Mouse (Mus musculus): ENCODE measurements around the gene Tnfrsf22.

The Tnfrsf22 gene

DNA sequence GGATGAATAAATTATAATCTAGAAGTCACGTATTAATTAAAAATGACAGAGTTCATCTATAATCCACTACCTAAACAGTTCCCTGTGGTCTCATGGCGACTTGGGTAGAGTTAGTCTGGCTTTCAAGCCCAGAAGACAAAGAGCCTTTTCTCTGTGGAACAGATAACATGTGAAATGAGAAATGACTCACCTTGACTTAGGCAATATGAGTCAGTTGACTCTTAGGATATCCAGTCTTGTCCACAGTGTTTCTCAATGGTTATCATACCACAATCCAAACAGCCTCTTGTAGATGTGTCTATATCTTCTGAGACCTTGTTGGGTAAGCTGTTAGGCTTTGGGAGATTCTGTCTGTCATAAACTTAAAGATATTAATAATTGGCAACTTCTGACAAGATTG is 18.0 kb downstream of the Tnfrsf22 start:
- DNase-seq (ENCODE audit: low spot score): no peak

DNA sequence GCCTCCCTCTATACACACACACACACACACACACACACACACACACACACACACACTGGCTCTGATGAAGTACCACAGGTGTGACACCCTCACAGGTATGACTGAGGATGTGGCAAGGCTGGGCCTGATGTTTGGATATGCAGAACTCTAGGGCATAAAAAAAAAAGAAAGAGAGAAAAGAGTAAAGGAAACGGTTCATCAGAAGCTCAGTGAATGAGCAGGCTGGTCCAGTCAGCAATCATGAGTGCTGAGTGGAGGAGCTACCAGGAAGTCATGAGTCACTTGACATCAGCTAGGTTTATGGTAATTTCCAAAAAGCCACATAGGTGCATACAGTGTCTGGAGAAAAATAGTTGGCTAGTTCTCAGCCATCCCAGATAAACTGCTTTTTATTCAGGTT is 20.0 kb downstream of the Tnfrsf22 start:
- DNase-seq (ENCODE audit: low spot score): no peak

DNA sequence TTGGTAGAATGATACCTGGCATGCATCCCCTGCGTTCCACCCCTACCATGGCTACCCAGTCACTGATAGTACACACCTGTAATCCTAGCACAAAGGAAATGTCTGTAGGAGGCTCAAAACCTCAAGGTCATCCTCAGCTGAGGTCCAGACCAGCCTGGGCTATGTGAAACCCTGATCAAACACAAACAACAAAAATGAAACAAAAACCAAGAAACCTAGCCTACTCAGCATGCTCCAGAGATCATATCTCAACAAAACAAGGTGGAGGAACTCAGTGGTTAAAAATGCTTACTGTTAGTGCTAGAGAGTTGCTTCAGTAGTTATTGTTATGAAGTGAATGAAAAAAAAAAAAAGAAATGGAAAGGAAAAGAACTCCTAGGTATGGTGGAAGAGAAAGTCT is 20.9 kb downstream of the Tnfrsf22 start, which contains the start of gene Tnfrsf26:
Tnfrsf26 (minus strand) TSS at position 183 of the 400 bp plus-strand sequence.
- DNase-seq (ENCODE audit: low spot score): no peak

DNA sequence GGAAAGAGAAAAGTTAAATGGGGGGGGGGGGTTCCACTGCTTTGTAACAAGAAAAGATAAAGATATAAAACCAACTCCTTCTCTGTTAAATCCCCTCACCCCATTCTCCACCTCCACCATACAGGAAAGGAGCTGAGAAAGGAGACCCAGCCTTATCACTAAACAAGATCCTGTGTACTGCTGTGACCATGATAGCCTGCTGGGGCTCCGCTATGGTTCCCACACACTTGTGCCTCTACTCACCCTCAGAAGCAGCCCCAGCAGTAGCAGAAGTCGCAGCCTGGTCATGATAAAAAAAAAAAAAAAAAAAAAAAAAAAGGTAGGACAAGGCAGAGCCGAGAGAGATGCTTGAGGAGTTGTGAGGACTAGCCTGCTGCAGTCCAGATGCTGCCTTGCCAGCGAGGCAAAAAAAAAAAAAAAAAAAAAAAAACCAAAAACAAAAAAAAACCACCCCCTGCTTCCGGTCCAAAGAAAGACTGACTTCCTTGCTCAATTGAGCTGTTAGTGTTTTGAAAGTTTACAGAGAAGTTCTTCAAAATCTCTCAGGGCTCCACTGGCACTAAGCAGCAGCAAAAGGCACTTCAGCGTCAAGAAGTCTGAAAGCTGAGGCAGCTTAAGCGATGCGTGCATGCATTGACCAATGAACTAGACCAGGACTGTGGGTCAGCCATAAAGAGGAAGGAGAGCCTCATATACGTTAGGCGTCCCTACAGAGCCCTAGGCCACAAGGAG is 21.7 kb downstream of the Tnfrsf22 start:
- DNase-seq (ENCODE audit: low spot score): no peak

DNA sequence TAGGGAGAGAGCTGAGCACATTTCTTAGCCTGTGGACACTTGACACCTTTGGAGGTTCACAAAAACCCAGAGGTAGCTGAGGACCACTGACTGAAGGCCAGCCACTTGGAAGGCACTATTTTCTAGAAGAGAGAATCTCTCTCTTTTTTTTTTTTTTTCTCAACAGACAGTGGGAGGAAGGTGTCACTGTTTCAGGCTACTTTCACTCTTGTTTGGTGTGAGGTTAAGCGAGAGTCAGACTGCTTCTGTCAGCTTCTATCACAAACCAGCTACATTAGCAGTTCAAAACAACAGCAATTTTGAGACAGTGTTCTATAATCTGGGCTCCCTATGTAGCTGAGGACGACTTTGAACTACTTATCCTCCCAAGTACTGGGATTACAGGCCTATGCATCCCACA is 23.3 kb downstream of the Tnfrsf22 start:
- DNase-seq (ENCODE audit: low spot score): no peak

DNA sequence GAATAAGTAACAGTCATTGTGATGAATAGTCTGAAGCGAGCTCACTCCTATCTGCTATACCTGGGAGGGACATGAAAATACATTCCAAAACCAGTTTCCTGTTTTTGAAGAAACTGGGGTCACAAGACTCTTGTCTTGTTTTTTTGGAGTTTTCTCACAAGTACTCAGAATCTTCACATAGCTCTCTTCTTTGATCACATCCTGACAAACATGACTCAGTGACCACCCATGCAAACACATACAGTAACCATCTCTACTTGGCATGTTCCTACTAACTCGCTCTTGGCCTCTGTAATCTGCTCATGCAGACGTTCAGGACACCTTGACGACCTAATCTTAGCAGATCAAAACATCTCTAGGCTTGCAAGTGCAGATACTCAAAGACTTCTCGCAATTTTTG is 24.3 kb downstream of the Tnfrsf22 start:
- no peak for DNase-seq (ENCODE audit: low spot score)

- no peak for DNase-seq (ENCODE audit: low spot score)
Measured at GRCm38 (mm10) chr7:143624561-143624960, 24.9 kb downstream of the Tnfrsf22 start.

- DNase-seq (ENCODE audit: low spot score): no peak
Measured at GRCm38 (mm10) chr7:143620951-143621350, 28.5 kb downstream of the Tnfrsf22 start.

- DNase-seq (ENCODE audit: low spot score): no peak
Measured at GRCm38 (mm10) chr7:143614404-143615135, 34.9 kb downstream of the Tnfrsf22 start.

- no peak for DNase-seq (ENCODE audit: low spot score)
Measured at GRCm38 (mm10) chr7:143612215-143612614, 37.2 kb downstream of the Tnfrsf22 start.

GRCm38 (mm10) chr7:143605321-143605720 is 44.1 kb downstream of the Tnfrsf22 start:
- no peak for DNase-seq (ENCODE audit: low spot score)

DNA sequence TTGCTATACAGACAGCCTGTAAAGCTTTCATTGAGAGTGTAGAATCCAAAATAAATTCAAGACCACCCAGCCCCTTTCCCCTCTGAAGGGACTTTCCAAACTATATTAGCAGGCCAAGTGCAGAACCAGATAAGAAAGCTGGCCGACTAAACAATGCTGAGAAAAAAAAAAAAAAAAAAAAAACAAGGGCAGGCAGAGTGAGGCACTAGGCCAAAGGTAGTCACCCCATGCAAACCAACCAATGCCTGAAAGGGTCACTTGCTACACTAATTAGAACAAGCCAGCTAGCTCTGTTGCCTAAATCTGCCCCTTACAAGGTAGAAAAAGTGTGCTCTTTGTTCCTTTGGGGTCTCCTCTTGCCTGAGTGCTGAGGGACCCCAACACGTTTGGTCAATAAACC is 44.6 kb downstream of the Tnfrsf22 start:
- no peak for DNase-seq (ENCODE audit: low spot score)

GRCm38 (mm10) chr7:143601705-143602104 is 47.8 kb downstream of the Tnfrsf22 start:
- DNase-seq (ENCODE audit: low spot score): no peak

GRCm38 (mm10) chr7:143600231-143600740 is 49.2 kb downstream of the Tnfrsf22 start:
- DNase-seq (ENCODE audit: low spot score): no peak

- DNase-seq (ENCODE audit: low spot score): peak; percentile 76
Measured at GRCm38 (mm10) chr7:143599428-143600230, 49.8 kb downstream of the Tnfrsf22 start, which contains the start of gene Cars. Gene Cars, minus strand, starts transcription at chr7:143600090.

DNA sequence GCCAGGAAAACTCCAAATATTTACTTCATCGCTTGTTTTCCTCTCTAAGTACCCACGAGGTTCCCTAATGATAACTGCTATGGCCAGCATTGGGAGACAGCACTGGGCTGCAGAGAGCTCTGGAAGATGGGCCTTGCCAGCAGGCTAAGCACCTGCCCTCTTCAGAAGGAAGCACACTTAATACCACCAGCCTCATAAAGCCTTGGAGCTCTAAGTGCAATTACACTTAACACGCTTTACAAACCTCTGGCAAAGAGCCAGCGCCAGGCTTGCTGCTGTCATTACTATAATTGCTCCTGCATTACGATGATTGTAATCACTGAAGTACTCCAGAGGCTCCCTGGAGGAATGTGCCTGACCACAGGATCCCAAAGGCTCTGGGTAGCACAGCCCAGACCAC is 54.6 kb downstream of the Tnfrsf22 start:
- no peak for DNase-seq (ENCODE audit: low spot score)

DNA sequence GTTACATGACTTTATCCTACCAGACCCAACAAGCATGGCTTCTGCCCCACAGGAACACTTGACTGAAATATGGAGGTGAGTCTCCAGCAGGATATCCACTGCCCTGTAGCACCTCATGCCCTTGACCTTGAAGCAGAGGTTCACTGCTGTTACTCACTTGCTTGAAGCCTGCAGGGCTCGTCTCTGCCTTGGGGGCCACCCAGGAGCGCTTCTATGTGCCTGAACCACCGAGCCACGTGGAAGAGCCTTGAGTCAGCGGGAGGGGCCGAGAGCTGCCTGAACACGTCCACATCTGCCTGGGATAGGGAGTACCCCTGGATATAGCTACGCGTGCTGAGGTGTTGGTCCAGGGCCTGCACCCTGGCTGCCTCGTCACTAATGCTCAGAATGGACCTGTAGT is 57.2 kb downstream of the Tnfrsf22 start:
- DNase-seq (ENCODE audit: low spot score): no peak

GRCm38 (mm10) chr7:143588006-143588405 is 61.5 kb downstream of the Tnfrsf22 start:
- no peak for DNase-seq (ENCODE audit: low spot score)

DNA sequence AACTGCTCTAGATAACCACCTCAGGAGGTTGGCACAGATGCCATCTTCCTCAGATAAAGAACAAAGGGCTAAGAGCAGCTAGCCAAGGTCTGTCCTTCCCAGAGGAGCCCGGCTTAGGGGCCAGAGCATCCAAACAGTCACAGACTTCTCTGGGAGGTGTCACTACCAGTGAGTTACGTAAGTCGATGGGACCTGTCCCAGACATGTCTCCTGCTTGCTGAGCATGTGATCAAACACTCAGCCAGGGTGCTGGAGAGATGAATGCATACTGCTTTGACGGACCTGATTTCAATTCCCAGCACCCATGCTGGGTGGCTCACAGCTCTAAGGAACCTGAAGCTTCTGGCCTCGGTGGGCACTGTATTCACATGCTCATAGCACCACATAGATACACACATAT is 61.9 kb downstream of the Tnfrsf22 start:
- DNase-seq (ENCODE audit: low spot score): no peak

All from ovary, postnatal 10 days (tissue).